Mouse (Mus musculus): ENCODE results near the gene Nkx1-2. TPM values are rescaled to one million over a fixed set of nuclear protein-coding genes. Genes with fewer than 3 reads are reported as not detected.

The Nkx1-2 gene
- polyA plus RNA-seq, 1 experiment from 2014 or later = 0.72 TPM

DNA sequence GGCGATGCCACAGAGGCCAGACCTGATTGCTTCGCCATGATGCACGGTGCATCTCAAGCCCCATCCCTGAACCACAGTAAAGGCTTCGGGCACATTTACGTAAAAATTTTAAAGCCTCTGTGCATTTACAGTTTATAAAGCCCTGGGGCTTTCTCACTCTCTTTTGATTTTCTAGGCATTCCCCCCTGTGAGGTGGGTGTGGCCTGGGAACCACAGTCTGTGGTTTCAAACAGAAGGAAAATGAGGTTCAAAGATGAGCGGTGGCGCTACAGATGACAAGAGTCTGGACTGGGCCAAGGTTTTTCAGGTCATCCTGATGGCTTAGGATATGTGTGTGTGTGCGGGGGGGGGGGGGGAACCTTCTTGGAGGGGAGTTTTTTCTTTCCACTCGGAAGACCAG lies 589 bp upstream of the Nkx1-2 start:
- Histone ChIP-seq H3K9ac (peak overlapping the region; percentile 36; the same call in 1 of the 2 replicates), H3K36me3 (replicated peaks) (no peaks in the 10 kb centered on the region), H3K27me3 (peaks cover 96% of the 10 kb centered on the region), H3K4me1 (peaks cover 36% of the 10 kb centered on the region), H3K4me3 (replicated peaks) (peak overlapping the region; percentile 38), H3K4me2 (peak overlapping the region; percentile 77), H3K9me3 (no peaks in the 10 kb centered on the region), H3K27ac (no peak overlapping the region)
- under 1% methylated on average over 9 of the region's 9 CpGs for WGBS
- ATAC-seq (ENCODE audit: low FRiP score) = no peak

DNA sequence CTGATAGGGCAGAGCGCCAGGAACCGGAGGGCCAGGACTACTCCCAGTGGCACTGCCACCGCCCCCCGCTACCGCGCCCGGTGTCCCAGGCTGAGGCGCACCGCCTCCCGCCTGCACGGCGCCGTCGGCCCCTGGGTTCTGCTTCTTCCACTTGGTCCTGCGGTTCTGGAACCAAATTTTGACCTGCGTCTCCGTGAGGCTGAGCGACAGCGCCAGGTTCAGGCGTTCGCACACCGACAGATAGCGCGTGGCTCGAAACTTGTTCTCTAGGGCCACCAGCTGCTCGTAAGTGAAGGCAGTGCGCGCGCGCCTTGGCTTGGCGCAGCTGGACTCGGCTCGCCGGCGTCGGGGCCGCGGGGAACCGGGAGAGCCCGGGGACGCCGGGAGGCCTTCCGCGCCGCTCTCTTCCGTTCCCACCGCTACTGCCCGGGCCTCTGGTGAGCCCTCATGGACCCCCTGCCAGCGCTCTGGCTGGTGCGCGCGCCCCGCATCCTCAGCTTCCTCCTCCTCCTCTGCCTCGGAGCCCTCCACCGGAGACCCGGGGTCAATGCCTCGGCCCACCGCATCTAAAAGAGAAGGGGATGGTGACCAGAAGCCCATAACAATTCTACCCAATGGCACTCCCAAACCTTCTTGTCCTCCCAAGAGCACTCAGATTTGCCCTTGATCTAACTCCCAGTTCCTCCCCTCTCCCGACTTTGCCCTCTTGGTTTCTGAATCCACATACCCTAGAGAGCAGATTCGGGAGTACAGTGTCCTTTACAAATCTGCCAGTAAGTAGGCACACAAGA lies 2.0 kb downstream of the Nkx1-2 start:
- Histone ChIP-seq H3K9ac (peak overlapping the region; percentile 42), H3K4me1 (peaks cover 36% of the 10 kb centered on the region), H3K4me2 (peak overlapping the region; percentile 61), H3K4me3 (replicated peaks) (peak overlapping the region; percentile 42), H3K27me3 (peaks cover 86% of the 10 kb centered on the region), H3K9me3 (no peaks in the 10 kb centered on the region), H3K36me3 (replicated peaks) (no peaks in the 10 kb centered on the region), H3K27ac (no peak overlapping the region)
- under 1% methylated on average over 58 of the region's 60 CpGs for WGBS
- no peak for ATAC-seq (ENCODE audit: low FRiP score)

GRCm38 (mm10) chr7:132596557-132597250 lies 2.7 kb downstream of the Nkx1-2 start:
- peaks cover 36% of the 10 kb centered on the region for H3K4me1 ChIP-seq
- no peak overlapping the region for H3K9ac ChIP-seq
- no peak overlapping the region for H3K27ac ChIP-seq
- WGBS = 3% methylated on average over 26 of the region's 26 CpGs
- no peak for ATAC-seq (ENCODE audit: low FRiP score)
- H3K4me2 ChIP-seq = peak overlapping the region; percentile 61
- H3K27me3 ChIP-seq = peaks cover 81% of the 10 kb centered on the region
- peak overlapping the region; percentile 42 for H3K4me3 ChIP-seq (replicated peaks)
- no peaks in the 10 kb centered on the region for H3K36me3 ChIP-seq (replicated peaks)
- H3K9me3 ChIP-seq = no peaks in the 10 kb centered on the region

GRCm38 (mm10) chr7:132595787-132596186 lies 3.6 kb downstream of the Nkx1-2 start:
- no peak overlapping the region for H3K27ac ChIP-seq
- no peak for ATAC-seq (ENCODE audit: low FRiP score)
- H3K4me3 ChIP-seq (replicated peaks) = no peak overlapping the region
- H3K36me3 ChIP-seq (replicated peaks) = no peaks in the 10 kb centered on the region
- WGBS = 89% methylated on average over 3 of the region's 3 CpGs
- H3K4me2 ChIP-seq = no peak overlapping the region
- peaks cover 33% of the 10 kb centered on the region for H3K4me1 ChIP-seq
- H3K9me3 ChIP-seq = no peaks in the 10 kb centered on the region
- H3K27me3 ChIP-seq = peaks cover 73% of the 10 kb centered on the region
- H3K9ac ChIP-seq = no peak overlapping the region

DNA sequence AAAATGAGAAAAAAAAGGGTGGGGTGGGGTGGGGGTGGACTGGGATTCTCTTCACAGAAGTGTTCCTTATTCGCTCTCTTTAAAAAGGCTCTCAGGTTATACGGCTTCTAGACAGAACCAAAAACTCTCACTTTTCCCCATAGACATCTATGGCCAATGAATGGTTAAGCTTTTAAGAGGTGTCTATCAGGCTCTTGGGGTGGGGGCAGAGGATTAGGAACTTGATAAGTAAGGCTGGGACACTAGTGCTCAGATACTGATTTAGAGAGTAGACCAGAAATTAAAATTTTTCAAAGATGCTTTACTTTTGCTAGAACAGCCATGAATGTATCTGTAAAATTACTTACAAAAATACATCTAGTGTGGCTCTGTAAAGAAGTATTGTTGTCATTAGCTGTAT lies 5.1 kb downstream of the Nkx1-2 start:
- H3K9me3 ChIP-seq = no peaks in the 10 kb centered on the region
- H3K9ac ChIP-seq = no peak overlapping the region
- H3K4me1 ChIP-seq = peaks cover 23% of the 10 kb centered on the region
- ATAC-seq (ENCODE audit: low FRiP score) = no peak
- no peak overlapping the region for H3K4me3 ChIP-seq (replicated peaks)
- peaks cover 58% of the 10 kb centered on the region for H3K27me3 ChIP-seq
- no peaks in the 10 kb centered on the region for H3K36me3 ChIP-seq (replicated peaks)
- H3K27ac ChIP-seq = no peak overlapping the region
- H3K4me2 ChIP-seq = no peak overlapping the region
- WGBS = 91% methylated on average over 2 of the region's 2 CpGs

DNA sequence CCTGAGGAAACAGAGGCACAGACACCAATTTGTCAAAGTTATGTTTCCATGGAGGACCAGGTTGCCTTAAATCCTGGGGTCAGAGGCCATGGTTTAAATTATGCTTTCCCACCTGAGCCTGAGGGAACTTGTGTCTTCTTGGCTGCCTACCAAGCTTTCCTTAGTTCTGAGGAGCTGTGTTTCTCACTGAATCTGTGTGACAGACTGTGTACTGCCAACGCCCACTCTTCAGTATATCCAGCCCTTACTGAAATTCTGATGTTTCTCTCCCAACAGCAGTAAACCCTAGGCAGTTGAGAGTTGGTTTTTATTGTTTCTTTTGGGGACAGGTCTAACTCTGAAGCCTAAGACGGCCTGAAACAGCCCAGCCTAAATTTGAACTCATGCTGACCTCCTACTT lies 5.7 kb downstream of the Nkx1-2 start:
- H3K27me3 ChIP-seq = peaks cover 53% of the 10 kb centered on the region

GRCm38 (mm10) chr7:132589610-132590009 lies 9.8 kb downstream of the Nkx1-2 start:
- peaks cover 14% of the 10 kb centered on the region for H3K27me3 ChIP-seq

More for the DNA sequence above, 5.7 kb downstream of the Nkx1-2 start:
- Histone ChIP-seq H3K9me3 (no peaks in the 10 kb centered on the region), H3K4me2 (no peak overlapping the region), H3K4me3 (replicated peaks) (no peak overlapping the region), H3K9ac (no peak overlapping the region), H3K27ac (no peak overlapping the region), H3K36me3 (replicated peaks) (no peaks in the 10 kb centered on the region), H3K4me1 (peaks cover 18% of the 10 kb centered on the region)
- ATAC-seq (ENCODE audit: low FRiP score) = no peak
- 66% methylated on average over 2 of the region's 2 CpGs for WGBS

GRCm38 (mm10) chr7:132587167-132587566 lies 12.3 kb downstream of the Nkx1-2 start:
- Histone ChIP-seq H3K9ac (no peak overlapping the region), H3K4me1 (no peaks in the 10 kb centered on the region), H3K27ac (no peak overlapping the region), H3K9me3 (no peaks in the 10 kb centered on the region), H3K36me3 (replicated peaks) (no peaks in the 10 kb centered on the region), H3K4me2 (no peak overlapping the region), H3K4me3 (replicated peaks) (no peak overlapping the region), H3K27me3 (peaks cover 4% of the 10 kb centered on the region; the same call in 1 of the 2 replicates)
- no peak for ATAC-seq (ENCODE audit: low FRiP score)
- WGBS = 77% methylated on average over 5 of the region's 5 CpGs

More at GRCm38 (mm10) chr7:132589610-132590009, 9.8 kb downstream of the Nkx1-2 start:
- Histone ChIP-seq H3K4me2 (no peak overlapping the region), H3K9me3 (no peaks in the 10 kb centered on the region), H3K27ac (no peak overlapping the region), H3K36me3 (replicated peaks) (no peaks in the 10 kb centered on the region), H3K4me3 (replicated peaks) (no peak overlapping the region), H3K4me1 (no peaks in the 10 kb centered on the region), H3K9ac (no peak overlapping the region)
- no peak for ATAC-seq (ENCODE audit: low FRiP score)
- 69% methylated on average over 5 of the region's 5 CpGs for WGBS

- no peaks in the 10 kb centered on the region for H3K36me3 ChIP-seq (replicated peaks)
- H3K27me3 ChIP-seq = 0 out of 2 replicates have a peak, but pooled peaks cover under 1% of the 10 kb centered on the region
- WGBS = 77% methylated on average over 3 of the region's 3 CpGs
- no peak overlapping the region for H3K9ac ChIP-seq
- no peaks in the 10 kb centered on the region for H3K9me3 ChIP-seq
- no peak overlapping the region for H3K4me2 ChIP-seq
- H3K4me1 ChIP-seq = no peaks in the 10 kb centered on the region
- ATAC-seq (ENCODE audit: low FRiP score) = no peak
- H3K27ac ChIP-seq = no peak overlapping the region
- H3K4me3 ChIP-seq (replicated peaks) = no peak overlapping the region
Observed at GRCm38 (mm10) chr7:132585695-132586491, 13.5 kb downstream of the Nkx1-2 start.

DNA sequence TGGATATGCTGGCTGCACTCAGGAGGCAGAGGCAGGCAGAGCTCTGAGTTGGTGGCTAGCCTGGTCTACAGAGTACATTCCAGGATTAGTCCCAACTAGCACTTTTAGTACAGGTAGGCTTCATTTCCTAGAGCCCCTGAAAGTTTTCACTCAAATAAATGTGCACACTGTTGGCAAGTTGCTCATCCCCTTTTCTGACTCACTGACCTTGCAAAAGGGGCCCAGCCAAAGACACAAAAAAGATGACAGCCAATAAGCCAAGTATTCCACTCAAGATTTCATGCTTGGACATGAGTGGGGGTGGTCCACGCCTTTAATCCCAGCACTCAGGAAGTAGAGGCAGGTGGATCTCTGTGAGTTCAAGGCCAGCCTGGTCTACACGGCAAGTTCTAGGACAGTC lies 18.0 kb downstream of the Nkx1-2 start:
- H3K4me2 ChIP-seq = no peak overlapping the region
- H3K4me3 ChIP-seq (replicated peaks) = no peak overlapping the region
- H3K27me3 ChIP-seq = peaks cover 17% of the 10 kb centered on the region
- no peak overlapping the region for H3K9ac ChIP-seq
- ATAC-seq (ENCODE audit: low FRiP score) = no peak
- H3K9me3 ChIP-seq = no peaks in the 10 kb centered on the region
- WGBS = 87% methylated on average over 2 of the region's 2 CpGs
- peaks cover 2% of the 10 kb centered on the region; the same call in 1 of the 2 replicates for H3K4me1 ChIP-seq
- H3K27ac ChIP-seq = no peak overlapping the region
- no peaks in the 10 kb centered on the region for H3K36me3 ChIP-seq (replicated peaks)

GRCm38 (mm10) chr7:132580511-132580910 lies 18.9 kb downstream of the Nkx1-2 start:
- no peak for ATAC-seq (ENCODE audit: low FRiP score)
- no peak overlapping the region for H3K27ac ChIP-seq
- no peak overlapping the region for H3K4me2 ChIP-seq
- peaks cover 17% of the 10 kb centered on the region for H3K27me3 ChIP-seq
- H3K9me3 ChIP-seq = no peaks in the 10 kb centered on the region
- peaks cover 6% of the 10 kb centered on the region for H3K4me1 ChIP-seq
- no peak overlapping the region for H3K4me3 ChIP-seq (replicated peaks)
- H3K9ac ChIP-seq = no peak overlapping the region
- no peaks in the 10 kb centered on the region for H3K36me3 ChIP-seq (replicated peaks)
- 81% methylated on average over 6 of the region's 6 CpGs for WGBS

DNA sequence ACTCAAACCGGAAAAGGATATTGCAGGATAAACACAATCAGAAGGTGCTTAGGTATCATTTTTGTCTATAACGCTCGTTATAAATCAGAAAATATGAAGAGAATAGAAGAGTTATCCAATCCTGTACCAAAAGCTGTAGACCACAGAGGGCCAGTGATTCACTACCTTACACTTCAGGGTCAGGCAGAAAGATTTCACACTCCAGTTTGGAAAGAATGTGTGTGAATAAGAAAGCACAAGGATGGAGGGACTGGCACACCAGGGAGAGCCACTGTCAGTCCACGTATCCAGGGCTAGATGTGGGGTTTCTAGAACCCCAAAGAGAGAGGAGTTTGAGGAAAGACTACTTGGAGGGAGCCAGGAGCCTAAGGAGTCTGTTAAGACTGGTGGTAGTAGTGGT lies 22.5 kb downstream of the Nkx1-2 start:
- H3K27ac ChIP-seq = no peak overlapping the region
- H3K4me2 ChIP-seq = peak overlapping the region; percentile 65
- H3K4me3 ChIP-seq (replicated peaks) = no peak overlapping the region
- H3K9ac ChIP-seq = peak overlapping the region; percentile 65; the same call in 1 of the 2 replicates
- H3K9me3 ChIP-seq = no peaks in the 10 kb centered on the region
- H3K4me1 ChIP-seq = peaks cover 21% of the 10 kb centered on the region
- no peak for ATAC-seq (ENCODE audit: low FRiP score)
- WGBS = 64% methylated on average over 4 of the region's 4 CpGs
- H3K36me3 ChIP-seq (replicated peaks) = no peaks in the 10 kb centered on the region
- H3K27me3 ChIP-seq = peaks cover 17% of the 10 kb centered on the region

All from forebrain, embryonic 12.5 days (tissue).